Comparison of ENCODE assay signal across 16 mouse cellular contexts in the genomic region with DNA sequence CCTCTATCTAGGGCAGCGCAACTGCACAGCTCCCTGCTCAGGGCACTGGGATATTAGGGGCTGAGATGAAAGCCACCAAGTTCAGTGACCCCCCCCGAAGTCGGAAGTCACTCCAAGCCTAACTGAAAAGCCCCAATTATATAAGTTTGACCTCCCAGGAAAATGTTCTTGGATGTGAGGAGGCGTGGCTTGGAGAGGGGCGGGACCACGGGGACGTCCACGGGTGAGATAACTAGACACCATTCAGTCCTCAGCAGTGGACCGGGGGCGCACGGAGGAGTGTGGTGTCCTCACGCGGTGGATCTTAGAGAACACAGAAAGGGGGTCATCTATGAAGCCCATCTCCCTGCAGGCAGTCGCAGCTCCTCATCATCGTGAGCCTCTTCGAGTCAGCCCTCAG. TPM values are rescaled to one million over a fixed set of nuclear protein-coding genes. Genes with fewer than 3 reads are reported as not detected.
DNase-seq lines count a peak whose midpoint lies in the region; ATAC-seq lines count a peak whose summit lies in the region.
"Had no signal": no experiment of that assay in that cellular context is flagged by ENCODE, and none has a peak within 500 bp of the region (broad histone marks: within the 10 kb centered on the region; RNA-seq: fewer than 3 reads in every experiment).

No protein-coding gene starts in this region.

- no peak overlapping the region for H3K4me3 ChIP-seq in neural tube, embryonic 12.5 days
- peak overlapping the region; percentile 77 for H3K4me3 ChIP-seq in midbrain, embryonic 16.5 days (ENCODE audit: low read depth, low read length)
- H3K4me3 ChIP-seq: limb, embryonic 12.5 days; liver, embryonic 15.5 days had no signal

- peak; percentile 67 for DNase-seq in cerebellum, adult 9-11 months
- no peak for DNase-seq in cerebellum, postnatal 4 days (ENCODE audit: low spot score in 2 of 2)
- no peak for DNase-seq in neural tube, embryonic 10.5 days (ENCODE audit: extremely low spot score, low spot score)
- DNase-seq in layer of hippocampus, postnatal 14 days (ENCODE audit: low spot score in 2 of 2) = no peak
- no peak for DNase-seq in T-cell, adult 2 months (ENCODE audit: low spot score)
- DNase-seq in adrenal gland, postnatal 36 days = no peak
- DNase-seq: gastrocnemius, postnatal 10 days; heart, postnatal 14 days; kidney, postnatal 36 days; lung, postnatal 14 days had no signal

- no peak overlapping the region for H3K9ac ChIP-seq in neural tube, embryonic 12.5 days
- 0 out of 2 replicates have a peak overlapping the region, but pooled peaks have one; percentile 57 for H3K9ac ChIP-seq in midbrain, embryonic 16.5 days (ENCODE audit: low read depth, low read length)
- H3K9ac ChIP-seq: limb, embryonic 12.5 days; liver, embryonic 15.5 days had no signal

- WGBS in neural tube, embryonic 12.5 days = 14% methylated on average over 16 of the region's 16 CpGs
- 14% methylated on average over 16 of the region's 16 CpGs for WGBS in midbrain, embryonic 16.5 days

- H3K4me2 ChIP-seq in neural tube, embryonic 12.5 days (replicated peaks) = peak overlapping the region; percentile 89
- H3K4me2 ChIP-seq in midbrain, embryonic 16.5 days (ENCODE audit: low read length) = peak overlapping the region; percentile 89
- H3K4me2 ChIP-seq: limb, embryonic 12.5 days; liver, embryonic 15.5 days had no signal

- H3K36me3 ChIP-seq in neural tube, embryonic 12.5 days = no peaks in the 10 kb centered on the region
- no peaks in the 10 kb centered on the region for H3K36me3 ChIP-seq in midbrain, embryonic 16.5 days (ENCODE audit: control insufficient read depth, insufficient read depth, low read length)
- H3K36me3 ChIP-seq: G1E; limb, embryonic 12.5 days; liver, embryonic 15.5 days had no signal

- peaks cover 52% of the 10 kb centered on the region for H3K4me1 ChIP-seq in neural tube, embryonic 12.5 days
- H3K4me1 ChIP-seq in midbrain, embryonic 16.5 days (ENCODE audit: control insufficient read depth, insufficient read depth, low read length) = peaks cover 40% of the 10 kb centered on the region
- H3K4me1 ChIP-seq: liver, embryonic 15.5 days had no signal

- no peaks in the 10 kb centered on the region for H3K9me3 ChIP-seq in neural tube, embryonic 12.5 days
- H3K9me3 ChIP-seq in midbrain, embryonic 16.5 days (replicated peaks; ENCODE audit: control insufficient read depth, low read length, poor library complexity, severe bottlenecking) = no peaks in the 10 kb centered on the region
- H3K9me3 ChIP-seq: limb, embryonic 12.5 days; liver, embryonic 15.5 days had no signal

- no peak overlapping the region for H3K27ac ChIP-seq in neural tube, embryonic 12.5 days
- H3K27ac ChIP-seq in midbrain, embryonic 16.5 days (ENCODE audit: low read length) = no peak overlapping the region
- H3K27ac ChIP-seq: limb, embryonic 12.5 days; liver, embryonic 15.5 days had no signal

- peaks cover 62% of the 10 kb centered on the region for H3K27me3 ChIP-seq in neural tube, embryonic 12.5 days (replicated peaks)
- peaks cover 5% of the 10 kb centered on the region; the same call in 1 of the 2 replicates for H3K27me3 ChIP-seq in midbrain, embryonic 16.5 days (ENCODE audit: control insufficient read depth, insufficient read depth, low read depth, low read length)

- ATAC-seq in neural tube, embryonic 12.5 days (ENCODE audit: low FRiP score, low read depth) = no peak
- no peak for ATAC-seq in midbrain, embryonic 16.5 days
- ATAC-seq: intestine, postnatal 0 days had no signal

RNA-seq across cellular contexts. Expression of a gene that starts 3.4 kb away (rescaled TPM):
- 25.5 and 28.6 TPM in 2 replicates for polyA plus RNA-seq in neural tube, embryonic 12.5 days (2016; fragmentation: Nextera tagmentation; extraction: Ambion mirVana)
- 114 and 119 TPM in 2 replicates for polyA plus RNA-seq in midbrain, embryonic 16.5 days (2015; fragmentation: Nextera tagmentation; extraction: Ambion mirVana)
- 10 to 100 TPM; 65.7 to 73.0 TPM for total RNA-seq in layer of hippocampus, postnatal 14 days (2021)
- total RNA-seq in adrenal gland, postnatal 36 days (2021) = 1 to 10 TPM; 2.9 to 3.7 TPM
- total RNA-seq: G1E had no signal
- polyA plus RNA-seq: G1E; limb, embryonic 12.5 days had no signal

Comparison
In these comparisons a context has a peak if more than half of its experiments do, and no peak if none do; other contexts are left out.
1. RNA of a gene that starts 3.4 kb away (total RNA-seq): 65.7 to 73.0 TPM in layer of hippocampus, postnatal 14 days; 2.9 to 3.7 TPM in adrenal gland, postnatal 36 days; every median in the first group is over 10 times any median in the second.